Mouse (Mus musculus): ENCODE measurements at regions not wholly inside any gene's neighbourhood (a gene's known extent, or its start where the extent isn't known, plus 50 kb on each side); places are given as distances from the start of the nearest gene placed in this dataset.

- TF ChIP-seq POLR2A (IDR thresholded peaks at IDR 0.05; ENCODE audit: borderline replicate concordance, insufficient read depth, low read length) (no peak), CTCF (IDR thresholded peaks at IDR 0.05; ENCODE audit: borderline replicate concordance, insufficient read depth, low read depth, low read length) (no peak)
- no peak for DNase-seq
- Histone ChIP-seq H3K4me1 (ENCODE audit: control insufficient read depth, insufficient read depth, low read length) (no peaks in the 10 kb centered on the region), H3K27ac (ENCODE audit: insufficient read depth, low read length) (no peak overlapping the region), H3K27me3 (ENCODE audit: control insufficient read depth, insufficient read depth, low read length) (no peaks in the 10 kb centered on the region), H3K4me3 (replicated peaks; ENCODE audit: insufficient read depth, low read depth, low read length) (no peak overlapping the region)
- WGBS, result 82% methylated on average over 2 of the region's 2 CpGs
Observed at GRCm38 (mm10) chr3:147339427-147339826, 487.3 kb downstream of the Ttll7 start.

GRCm38 (mm10) chr3:147347278-147348039 lies 495.3 kb downstream of the Ttll7 start:
- 48% methylated on average over 5 of the region's 5 CpGs for WGBS
- DNase-seq, result no peak
- H3K27me3 ChIP-seq (ENCODE audit: control insufficient read depth, insufficient read depth, low read length), result no peaks in the 10 kb centered on the region
- no peaks in the 10 kb centered on the region for H3K4me1 ChIP-seq (ENCODE audit: control insufficient read depth, insufficient read depth, low read length)
- no peak for TF ChIP-seq POLR2A (IDR thresholded peaks at IDR 0.05; ENCODE audit: borderline replicate concordance, insufficient read depth, low read length)
- TF ChIP-seq CTCF (IDR thresholded peaks at IDR 0.05; ENCODE audit: borderline replicate concordance, insufficient read depth, low read depth, low read length), result no peak
- no peak overlapping the region for H3K27ac ChIP-seq (ENCODE audit: insufficient read depth, low read length)
- H3K4me3 ChIP-seq (replicated peaks; ENCODE audit: insufficient read depth, low read depth, low read length), result no peak overlapping the region

- 89% methylated on average over 5 of the region's 5 CpGs for WGBS
- H3K27me3 ChIP-seq (ENCODE audit: control insufficient read depth, insufficient read depth, low read length), result no peaks in the 10 kb centered on the region
- no peak for TF ChIP-seq CTCF (IDR thresholded peaks at IDR 0.05; ENCODE audit: borderline replicate concordance, insufficient read depth, low read depth, low read length)
- no peak for TF ChIP-seq POLR2A (IDR thresholded peaks at IDR 0.05; ENCODE audit: borderline replicate concordance, insufficient read depth, low read length)
- no peak overlapping the region for H3K27ac ChIP-seq (ENCODE audit: insufficient read depth, low read length)
- H3K4me3 ChIP-seq (replicated peaks; ENCODE audit: insufficient read depth, low read depth, low read length), result no peak overlapping the region
- no peaks in the 10 kb centered on the region for H3K4me1 ChIP-seq (ENCODE audit: control insufficient read depth, insufficient read depth, low read length)
- DNase-seq, result no peak
Observed at GRCm38 (mm10) chr3:147387077-147387476, 534.9 kb downstream of the Ttll7 start.

GRCm38 (mm10) chr3:147398298-147398697 lies 546.1 kb downstream of the Ttll7 start:
- 23% methylated on average over 8 of the region's 8 CpGs for WGBS
- no peaks in the 10 kb centered on the region for H3K27me3 ChIP-seq (ENCODE audit: control insufficient read depth, insufficient read depth, low read length)
- H3K27ac ChIP-seq (ENCODE audit: insufficient read depth, low read length), result no peak overlapping the region
- H3K4me3 ChIP-seq (replicated peaks; ENCODE audit: insufficient read depth, low read depth, low read length), result no peak overlapping the region
- no peak for DNase-seq
- TF ChIP-seq CTCF (IDR thresholded peaks at IDR 0.05; ENCODE audit: borderline replicate concordance, insufficient read depth, low read depth, low read length) (no peak), POLR2A (IDR thresholded peaks at IDR 0.05; ENCODE audit: borderline replicate concordance, insufficient read depth, low read length) (no peak)
- H3K4me1 ChIP-seq (ENCODE audit: control insufficient read depth, insufficient read depth, low read length), result no peaks in the 10 kb centered on the region

- Histone ChIP-seq H3K27ac (ENCODE audit: insufficient read depth, low read length) (no peak overlapping the region), H3K27me3 (ENCODE audit: control insufficient read depth, insufficient read depth, low read length) (no peaks in the 10 kb centered on the region), H3K4me3 (replicated peaks; ENCODE audit: insufficient read depth, low read depth, low read length) (no peak overlapping the region), H3K4me1 (ENCODE audit: control insufficient read depth, insufficient read depth, low read length) (no peaks in the 10 kb centered on the region)
- 95% methylated on average over 4 of the region's 4 CpGs for WGBS
- no peak for DNase-seq
- TF ChIP-seq POLR2A (IDR thresholded peaks at IDR 0.05; ENCODE audit: borderline replicate concordance, insufficient read depth, low read length), result no peak
- no peak for TF ChIP-seq CTCF (IDR thresholded peaks at IDR 0.05; ENCODE audit: borderline replicate concordance, insufficient read depth, low read depth, low read length)
Observed at GRCm38 (mm10) chr3:147412274-147412673, 560.1 kb downstream of the Ttll7 start.

GRCm38 (mm10) chr3:147416926-147417325 lies 564.8 kb downstream of the Ttll7 start:
- no peaks in the 10 kb centered on the region for H3K4me1 ChIP-seq (ENCODE audit: control insufficient read depth, insufficient read depth, low read length)
- DNase-seq, result no peak
- H3K27me3 ChIP-seq (ENCODE audit: control insufficient read depth, insufficient read depth, low read length), result no peaks in the 10 kb centered on the region
- no peak overlapping the region for H3K27ac ChIP-seq (ENCODE audit: insufficient read depth, low read length)
- H3K4me3 ChIP-seq (replicated peaks; ENCODE audit: insufficient read depth, low read depth, low read length), result no peak overlapping the region
- TF ChIP-seq POLR2A (IDR thresholded peaks at IDR 0.05; ENCODE audit: borderline replicate concordance, insufficient read depth, low read length), result no peak
- WGBS, result 47% methylated on average over 3 of the region's 3 CpGs

GRCm38 (mm10) chr3:147419129-147419528 lies 567.0 kb downstream of the Ttll7 start:
- TF ChIP-seq CTCF (IDR thresholded peaks at IDR 0.05; ENCODE audit: borderline replicate concordance, insufficient read depth, low read depth, low read length) (no peak), POLR2A (IDR thresholded peaks at IDR 0.05; ENCODE audit: borderline replicate concordance, insufficient read depth, low read length) (no peak)
- WGBS, result 25% methylated on average over 3 of the region's 3 CpGs
- Histone ChIP-seq H3K4me1 (ENCODE audit: control insufficient read depth, insufficient read depth, low read length) (no peaks in the 10 kb centered on the region), H3K4me3 (replicated peaks; ENCODE audit: insufficient read depth, low read depth, low read length) (no peak overlapping the region), H3K27ac (ENCODE audit: insufficient read depth, low read length) (no peak overlapping the region), H3K27me3 (ENCODE audit: control insufficient read depth, insufficient read depth, low read length) (no peaks in the 10 kb centered on the region)
- DNase-seq, result no peak

- TF ChIP-seq POLR2A (IDR thresholded peaks at IDR 0.05; ENCODE audit: borderline replicate concordance, insufficient read depth, low read length) (no peak), CTCF (IDR thresholded peaks at IDR 0.05; ENCODE audit: borderline replicate concordance, insufficient read depth, low read depth, low read length) (no peak)
- 54% methylated on average over 5 of the region's 5 CpGs for WGBS
- H3K27ac ChIP-seq (ENCODE audit: insufficient read depth, low read length), result no peak overlapping the region
- no peak overlapping the region for H3K4me3 ChIP-seq (replicated peaks; ENCODE audit: insufficient read depth, low read depth, low read length)
- DNase-seq, result no peak
- H3K27me3 ChIP-seq (ENCODE audit: control insufficient read depth, insufficient read depth, low read length), result no peaks in the 10 kb centered on the region
- H3K4me1 ChIP-seq (ENCODE audit: control insufficient read depth, insufficient read depth, low read length), result no peaks in the 10 kb centered on the region
Observed at GRCm38 (mm10) chr3:147422196-147422595, 570.0 kb downstream of the Ttll7 start.
